Mouse (Mus musculus): ENCODE data around the gene Dnase1. TPM values are rescaled to one million over a fixed set of nuclear protein-coding genes. Genes with fewer than 3 reads are reported as not detected.

The Dnase1 gene
- polyA plus RNA-seq, 1 experiment = 0.89 TPM

GRCm38 (mm10) chr16:4031441-4032274 lies 5.1 kb upstream of the Dnase1 start:
- H3ac ChIP-seq (ENCODE audit: control insufficient read depth, insufficient read length) = no peak overlapping the region
- H3K36me3 ChIP-seq (ENCODE audit: control insufficient read depth, insufficient read depth) = no peaks in the 10 kb centered on the region
- no peak overlapping the region for H3K4me3 ChIP-seq
- H3K79me2 ChIP-seq (ENCODE audit: control insufficient read depth, insufficient read depth) = no peaks in the 10 kb centered on the region
- TF ChIP-seq POLR2AphosphoS2 (IDR thresholded peaks at IDR 0.05; ENCODE audit: insufficient read length, low read depth) (no peak), MAX (IDR thresholded peaks at IDR 0.05; ENCODE audit: low read depth) (no peak), CEBPB (IDR thresholded peaks at IDR 0.05; ENCODE audit: insufficient read depth, poor library complexity, severe bottlenecking) (no peak), E2F4 (IDR thresholded peaks at IDR 0.05; ENCODE audit: insufficient read depth) (no peak), MYOD1 (IDR thresholded peaks at IDR 0.05; ENCODE audit: control insufficient read depth in 1 of 3, insufficient read length in 2 of 3, low read depth in 2 of 3) (no peak), SRF (IDR thresholded peaks at IDR 0.05; ENCODE audit: control insufficient read depth, insufficient read length, low read depth) (no peak)
- no peaks in the 10 kb centered on the region for H3K27me3 ChIP-seq (ENCODE audit: control insufficient read depth, insufficient read depth, insufficient read length)
- no peak overlapping the region for H3K4me2 ChIP-seq (ENCODE audit: low read depth)

GRCm38 (mm10) chr16:4032341-4032748 lies 4.4 kb upstream of the Dnase1 start:
- Histone ChIP-seq H3K4me2 (ENCODE audit: low read depth) (no peak overlapping the region), H3K27me3 (ENCODE audit: control insufficient read depth, insufficient read depth, insufficient read length) (no peaks in the 10 kb centered on the region), H3ac (ENCODE audit: control insufficient read depth, insufficient read length) (no peak overlapping the region), H3K4me3 (no peak overlapping the region), H3K79me2 (ENCODE audit: control insufficient read depth, insufficient read depth) (no peaks in the 10 kb centered on the region), H3K36me3 (ENCODE audit: control insufficient read depth, insufficient read depth) (no peaks in the 10 kb centered on the region)
- no peak for TF ChIP-seq TCF12 (IDR thresholded peaks at IDR 0.05; ENCODE audit: insufficient read depth, poor library complexity, severe bottlenecking)
- peak in 1 of 3 experiments; percentile 25 for TF ChIP-seq MYOD1 (IDR thresholded peaks at IDR 0.05; ENCODE audit: control insufficient read depth in 1 of 3, insufficient read length in 2 of 3, low read depth in 2 of 3)
- peak; percentile 51; the same call in 1 of the 2 replicates for TF ChIP-seq CEBPB (IDR thresholded peaks at IDR 0.05; ENCODE audit: insufficient read depth, poor library complexity, severe bottlenecking)

GRCm38 (mm10) chr16:4033971-4034370 lies 2.8 kb upstream of the Dnase1 start:
- TF ChIP-seq TCF3 (IDR thresholded peaks at IDR 0.05; ENCODE audit: insufficient read length, low read depth) (no peak), MAX (IDR thresholded peaks at IDR 0.05; ENCODE audit: low read depth) (no peak), E2F4 (IDR thresholded peaks at IDR 0.05; ENCODE audit: insufficient read depth) (no peak), CEBPB (IDR thresholded peaks at IDR 0.05; ENCODE audit: insufficient read depth, poor library complexity, severe bottlenecking) (no peak), MYOG (IDR thresholded peaks at IDR 0.05; ENCODE audit: control insufficient read depth in 1 of 3, insufficient read depth in 1 of 3, insufficient read length in 2 of 3, low read depth in 2 of 3) (no peak), POLR2A (IDR thresholded peaks at IDR 0.05; ENCODE audit: insufficient read length, low read depth) (no peak), TCF12 (IDR thresholded peaks at IDR 0.05; ENCODE audit: insufficient read depth, poor library complexity, severe bottlenecking) (no peak), REST (IDR thresholded peaks at IDR 0.05; ENCODE audit: insufficient read depth, insufficient read length) (no peak), USF1 (IDR thresholded peaks at IDR 0.05; ENCODE audit: low read depth) (no peak), MYOD1 (IDR thresholded peaks at IDR 0.05; ENCODE audit: control insufficient read depth in 1 of 3, insufficient read length in 2 of 3, low read depth in 2 of 3) (no peak), SRF (IDR thresholded peaks at IDR 0.05; ENCODE audit: control insufficient read depth, insufficient read length, low read depth) (no peak)
- Histone ChIP-seq H3K27me3 (ENCODE audit: control insufficient read depth, insufficient read depth, insufficient read length) (no peaks in the 10 kb centered on the region), H3K4me2 (ENCODE audit: low read depth) (no peak overlapping the region), H3K36me3 (ENCODE audit: control insufficient read depth, insufficient read depth) (no peaks in the 10 kb centered on the region), H3K4me3 (no peak overlapping the region), H3K79me2 (ENCODE audit: control insufficient read depth, insufficient read depth) (no peaks in the 10 kb centered on the region), H3ac (ENCODE audit: control insufficient read depth, insufficient read length) (no peak overlapping the region)

GRCm38 (mm10) chr16:4034476-4034875 lies 2.3 kb upstream of the Dnase1 start:
- H3K27me3 ChIP-seq (ENCODE audit: control insufficient read depth, insufficient read depth, insufficient read length) = no peaks in the 10 kb centered on the region
- TF ChIP-seq MYOD1 (IDR thresholded peaks at IDR 0.05; ENCODE audit: control insufficient read depth in 1 of 3, insufficient read length in 2 of 3, low read depth in 2 of 3) (no peak), POLR2AphosphoS2 (IDR thresholded peaks at IDR 0.05; ENCODE audit: insufficient read length, low read depth) (no peak), MAX (IDR thresholded peaks at IDR 0.05; ENCODE audit: low read depth) (no peak), POLR2A (IDR thresholded peaks at IDR 0.05; ENCODE audit: insufficient read length, low read depth) (no peak), TCF3 (IDR thresholded peaks at IDR 0.05; ENCODE audit: insufficient read length, low read depth) (no peak), MYOG (IDR thresholded peaks at IDR 0.05; ENCODE audit: control insufficient read depth in 1 of 3, insufficient read depth in 1 of 3, insufficient read length in 2 of 3, low read depth in 2 of 3) (no peak), REST (IDR thresholded peaks at IDR 0.05; ENCODE audit: insufficient read depth, insufficient read length) (no peak), SRF (IDR thresholded peaks at IDR 0.05; ENCODE audit: control insufficient read depth, insufficient read length, low read depth) (no peak), CEBPB (IDR thresholded peaks at IDR 0.05; ENCODE audit: insufficient read depth, poor library complexity, severe bottlenecking) (no peak)

GRCm38 (mm10) chr16:4035575-4035974 lies 1.2 kb upstream of the Dnase1 start:
- H3K36me3 ChIP-seq (ENCODE audit: control insufficient read depth, insufficient read depth) = peaks cover 6% of the 10 kb centered on the region
- no peak overlapping the region for H3ac ChIP-seq (ENCODE audit: control insufficient read depth, insufficient read length)
- no peak overlapping the region for H3K4me3 ChIP-seq
- TF ChIP-seq E2F4 (IDR thresholded peaks at IDR 0.05; ENCODE audit: insufficient read depth) (no peak), MYOG (IDR thresholded peaks at IDR 0.05; ENCODE audit: control insufficient read depth in 1 of 3, insufficient read depth in 1 of 3, insufficient read length in 2 of 3, low read depth in 2 of 3) (no peak), MAX (IDR thresholded peaks at IDR 0.05; ENCODE audit: low read depth) (no peak), POLR2A (IDR thresholded peaks at IDR 0.05; ENCODE audit: insufficient read length, low read depth) (no peak), POLR2AphosphoS2 (IDR thresholded peaks at IDR 0.05; ENCODE audit: insufficient read length, low read depth) (peak; percentile 20), USF1 (IDR thresholded peaks at IDR 0.05; ENCODE audit: low read depth) (no peak)
- H3K79me2 ChIP-seq (ENCODE audit: control insufficient read depth, insufficient read depth) = no peaks in the 10 kb centered on the region
- H3K4me2 ChIP-seq (ENCODE audit: low read depth) = no peak overlapping the region
- H3K27me3 ChIP-seq (ENCODE audit: control insufficient read depth, insufficient read depth, insufficient read length) = no peaks in the 10 kb centered on the region

More at GRCm38 (mm10) chr16:4034476-4034875, 2.3 kb upstream of the Dnase1 start:
- no peak overlapping the region for H3K4me2 ChIP-seq (ENCODE audit: low read depth)
- no peak overlapping the region for H3K4me3 ChIP-seq
- H3K79me2 ChIP-seq (ENCODE audit: control insufficient read depth, insufficient read depth) = no peaks in the 10 kb centered on the region
- H3K36me3 ChIP-seq (ENCODE audit: control insufficient read depth, insufficient read depth) = no peaks in the 10 kb centered on the region
- H3ac ChIP-seq (ENCODE audit: control insufficient read depth, insufficient read length) = no peak overlapping the region
